Comparison of ENCODE assay signal across 8 mouse cellular contexts in genomic region chr6:134829786-134830700, GRCm38 (mm10). TPM values are rescaled to one million over a fixed set of nuclear protein-coding genes. Genes with fewer than 3 reads are reported as not detected.
DNase-seq lines count a peak whose midpoint lies in the region; ATAC-seq lines count a peak whose summit lies in the region.

Gene Crebl2 (plus strand): TSS chr6:134830154.

- peak within 1 kb of the TSS; percentile 95 for H3K27ac ChIP-seq in lung, embryonic 16.5 days (ENCODE audit: low read length)

- no peaks in the 10 kb centered on the region for H3K27me3 ChIP-seq in lung, embryonic 16.5 days (ENCODE audit: control insufficient read depth, insufficient read depth, low read depth, low read length)

- H3K4me3 ChIP-seq in lung, embryonic 16.5 days (ENCODE audit: low read length), result peak within 1 kb of the TSS; percentile 72

- ATAC-seq in hematopoietic stem cell, adult 5-6 weeks (replicated peaks in 1 of 2; ENCODE audit: insufficient read depth in 1 of 2, low FRiP score in 2 of 2, low TSS enrichment in 1 of 2, low read depth in 1 of 2, poor library complexity in 2 of 2, severe bottlenecking in 2 of 2), result peak; percentile 91 to 94
- ATAC-seq in lung, embryonic 16.5 days (ENCODE audit: low read depth), result peak; percentile 97

- peaks cover 10% of the 10 kb centered on the region for H3K4me1 ChIP-seq in lung, embryonic 16.5 days (replicated peaks; ENCODE audit: control insufficient read depth, insufficient read depth, low read length)

- H3K9ac ChIP-seq in lung, embryonic 16.5 days (ENCODE audit: low read length), result peak within 1 kb of the TSS; percentile 77

- no peaks in the 10 kb centered on the region for H3K9me3 ChIP-seq in lung, embryonic 16.5 days (ENCODE audit: control insufficient read depth, low read length)

- WGBS in lung, embryonic 16.5 days, result under 1% methylated on average over 49 of the region's 58 CpGs

- peak; percentile 98 for DNase-seq in MEL-GATA-1-ER (ENCODE audit: extremely low read depth, low read depth)
- peak; percentile 100 for DNase-seq in cerebellum, adult 8-10 months
- peak; percentile 97 for DNase-seq in forelimb bud, embryonic 11.5 days (ENCODE audit: low read depth, low spot score)
- peak; percentile 99 for DNase-seq in layer of hippocampus, adult 9-10 months (ENCODE audit: low spot score)
- DNase-seq in ovary, postnatal 10 days (ENCODE audit: low spot score), result peak; percentile 99
- peak; percentile 95 to 97 for DNase-seq in thymus, postnatal 10 days (ENCODE audit: low spot score in 2 of 2)

- H3K4me2 ChIP-seq in lung, embryonic 16.5 days (ENCODE audit: low read depth, low read length), result peak within 1 kb of the TSS; percentile 89

- H3K36me3 ChIP-seq in lung, embryonic 16.5 days (ENCODE audit: control insufficient read depth, insufficient read depth, low read length), result no peaks in the 10 kb centered on the region

RNA-seq across cellular contexts. Expression of gene Crebl2, which starts in this region (rescaled TPM):
- 12.0 and 15.4 TPM in 2 replicates for total RNA-seq in hematopoietic stem cell, adult 5-6 weeks (2017)
- polyA plus RNA-seq in lung, embryonic 16.5 days (2015; fragmentation: Nextera tagmentation; extraction: Ambion mirVana), result 3.0 and 3.5 TPM in 2 replicates

Comparison
In these comparisons a context has a peak if more than half of its experiments do, and no peak if none do; other contexts are left out.
1. Peak in every context shown above with its lines: DNase-seq, ATAC-seq, H3K4me3 ChIP-seq and H3K27ac ChIP-seq.